Mouse (Mus musculus): ENCODE data around the gene Dusp13. TPM values are rescaled to one million over a fixed set of nuclear protein-coding genes. Genes with fewer than 3 reads are reported as not detected.

Gene Dusp13
- not detected in 2 replicates for polyA plus RNA-seq (2014; fragmentation: Nextera tagmentation; extraction: Ambion mirVana)

DNA sequence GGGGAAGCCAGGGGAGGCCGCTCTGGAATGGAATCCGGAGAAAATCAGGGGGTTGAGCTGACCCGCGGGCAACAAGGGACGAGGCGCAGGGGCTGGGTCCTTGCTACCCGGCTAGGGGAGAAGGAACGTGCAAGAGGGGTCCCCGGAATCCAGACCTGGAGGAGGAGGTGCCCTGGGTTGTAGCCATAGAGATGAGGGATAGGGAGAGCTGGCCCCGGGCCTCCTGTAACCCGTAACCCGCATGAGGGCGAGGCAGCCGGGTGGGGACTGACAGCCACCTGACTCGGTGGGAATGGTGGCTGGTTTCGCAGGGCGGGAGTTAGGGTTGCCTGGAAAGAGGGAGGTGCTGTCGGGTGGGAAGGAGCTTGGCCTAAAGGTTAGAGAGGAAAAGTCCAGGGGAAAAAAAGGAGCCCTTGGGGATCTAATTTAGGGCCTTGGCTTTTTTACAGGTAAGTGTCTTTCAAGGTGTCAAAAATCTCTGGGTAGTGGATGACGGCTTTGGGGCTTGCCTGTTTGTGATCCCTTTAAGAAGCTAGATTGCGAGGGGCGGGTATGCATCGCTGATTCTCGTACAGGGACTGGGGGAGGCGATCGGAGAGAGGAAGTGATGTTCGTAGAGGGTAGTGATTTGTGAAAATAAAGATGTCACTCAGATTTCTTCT lies at the start of gene Dusp13:
Gene Dusp13 (minus strand): TSS at position 301 of the 662 bp plus-strand sequence.
- peak within 1 kb of the TSS; percentile 81 for H3K9ac ChIP-seq (ENCODE audit: low read length)
- H3K4me2 ChIP-seq (ENCODE audit: low read length): peak within 1 kb of the TSS; percentile 70
- 0% methylated on average over 26 of the region's 26 CpGs for WGBS
- DNase-seq (ENCODE audit: low spot score) (peak; percentile 78), ATAC-seq (peak; percentile 75)
- no peaks in the 10 kb centered on the region for H3K36me3 ChIP-seq (ENCODE audit: control insufficient read depth, insufficient read depth, low read length)
- H3K4me3 ChIP-seq (ENCODE audit: low read depth, low read length): peak within 1 kb of the TSS; percentile 88
- peak within 1 kb of the TSS; percentile 81 for H3K27ac ChIP-seq (ENCODE audit: low read depth, low read length)
- H3K4me1 ChIP-seq (ENCODE audit: control insufficient read depth, insufficient read depth, low read length): peaks cover 7% of the 10 kb centered on the region; the same call in 1 of the 2 replicates
- no peaks in the 10 kb centered on the region for H3K9me3 ChIP-seq (replicated peaks; ENCODE audit: control insufficient read depth, low read length)
- no peaks in the 10 kb centered on the region for H3K27me3 ChIP-seq (replicated peaks; ENCODE audit: control insufficient read depth, insufficient read depth, low read length)

- 97% methylated on average over 4 of the region's 4 CpGs for WGBS
- H3K27ac ChIP-seq (ENCODE audit: low read depth, low read length): no peak overlapping the region
- no peak overlapping the region for H3K4me3 ChIP-seq (ENCODE audit: low read depth, low read length)
- H3K4me1 ChIP-seq (ENCODE audit: control insufficient read depth, insufficient read depth, low read length): no peaks in the 10 kb centered on the region
- H3K27me3 ChIP-seq (replicated peaks; ENCODE audit: control insufficient read depth, insufficient read depth, low read length): no peaks in the 10 kb centered on the region
- H3K9ac ChIP-seq (ENCODE audit: low read length): no peak overlapping the region
- no peaks in the 10 kb centered on the region for H3K9me3 ChIP-seq (replicated peaks; ENCODE audit: control insufficient read depth, low read length)
- H3K4me2 ChIP-seq (ENCODE audit: low read length): no peak overlapping the region
- peaks cover 8% of the 10 kb centered on the region; the same call in 1 of the 2 replicates for H3K36me3 ChIP-seq (ENCODE audit: control insufficient read depth, insufficient read depth, low read length)
- ATAC-seq (no peak), DNase-seq (ENCODE audit: low spot score) (no peak)
These were observed 49.7 kb upstream of the Dusp13 start for GRCm38 (mm10) chr14:21800641-21801040.

GRCm38 (mm10) chr14:21792250-21792649 lies 41.3 kb upstream of the Dusp13 start:
- Histone ChIP-seq H3K27me3 (replicated peaks; ENCODE audit: control insufficient read depth, insufficient read depth, low read length) (no peaks in the 10 kb centered on the region), H3K4me2 (ENCODE audit: low read length) (no peak overlapping the region), H3K27ac (ENCODE audit: low read depth, low read length) (no peak overlapping the region), H3K9me3 (replicated peaks; ENCODE audit: control insufficient read depth, low read length) (no peaks in the 10 kb centered on the region), H3K9ac (ENCODE audit: low read length) (no peak overlapping the region), H3K36me3 (ENCODE audit: control insufficient read depth, insufficient read depth, low read length) (peaks cover 31% of the 10 kb centered on the region), H3K4me3 (ENCODE audit: low read depth, low read length) (no peak overlapping the region), H3K4me1 (ENCODE audit: control insufficient read depth, insufficient read depth, low read length) (no peaks in the 10 kb centered on the region)
- DNase-seq (ENCODE audit: low spot score) (no peak), ATAC-seq (no peak)
- WGBS: 95% methylated on average over 6 of the region's 6 CpGs

- H3K9me3 ChIP-seq (replicated peaks; ENCODE audit: control insufficient read depth, low read length): no peaks in the 10 kb centered on the region
- H3K4me1 ChIP-seq (ENCODE audit: control insufficient read depth, insufficient read depth, low read length): peaks cover under 1% of the 10 kb centered on the region; the same call in 1 of the 2 replicates
- ATAC-seq (no peak), DNase-seq (ENCODE audit: low spot score) (no peak)
- H3K27me3 ChIP-seq (replicated peaks; ENCODE audit: control insufficient read depth, insufficient read depth, low read length): no peaks in the 10 kb centered on the region
- no peak overlapping the region for H3K4me2 ChIP-seq (ENCODE audit: low read length)
- H3K4me3 ChIP-seq (ENCODE audit: low read depth, low read length): no peak overlapping the region
- H3K27ac ChIP-seq (ENCODE audit: low read depth, low read length): no peak overlapping the region
- no peak overlapping the region for H3K9ac ChIP-seq (ENCODE audit: low read length)
- H3K36me3 ChIP-seq (ENCODE audit: control insufficient read depth, insufficient read depth, low read length): peaks cover 31% of the 10 kb centered on the region
- 97% methylated on average over 4 of the region's 4 CpGs for WGBS
These were observed 40.7 kb upstream of the Dusp13 start for GRCm38 (mm10) chr14:21791722-21792121.

DNA sequence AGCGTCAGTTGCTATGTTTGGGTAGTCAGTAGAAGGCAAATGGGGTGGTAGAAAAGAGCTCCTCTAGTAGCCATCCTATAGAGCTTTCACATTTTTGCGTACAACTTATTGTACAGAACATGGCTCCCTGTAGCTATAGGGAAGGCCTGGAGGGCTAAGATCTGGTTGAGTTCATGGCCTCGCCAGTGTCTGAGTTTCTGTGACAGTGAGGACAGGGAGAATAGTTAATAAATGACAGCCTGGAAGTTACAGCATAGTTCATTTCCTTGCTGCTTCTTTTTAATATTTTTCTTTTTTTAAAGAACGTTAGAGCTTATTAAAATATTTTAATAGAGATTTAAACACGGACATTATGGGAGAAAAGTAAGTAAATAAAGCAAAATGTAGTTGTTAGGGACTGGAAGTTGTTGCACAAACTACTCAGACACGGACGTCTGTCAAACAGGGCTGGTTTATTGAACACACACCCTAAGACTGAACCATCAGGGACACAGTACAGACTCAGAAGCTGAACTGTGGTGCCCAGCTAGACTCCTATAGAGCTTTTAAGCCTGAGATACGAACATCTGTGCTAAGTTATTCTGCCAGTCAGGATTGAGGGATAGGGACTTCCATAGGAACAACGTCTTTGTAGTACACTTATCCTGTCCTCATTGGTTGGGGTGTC lies 39.7 kb upstream of the Dusp13 start:
- ATAC-seq: no peak
- H3K9ac ChIP-seq (ENCODE audit: low read length): no peak overlapping the region
- peaks cover 3% of the 10 kb centered on the region; the same call in 1 of the 2 replicates for H3K4me1 ChIP-seq (ENCODE audit: control insufficient read depth, insufficient read depth, low read length)
- H3K27ac ChIP-seq (ENCODE audit: low read depth, low read length): no peak overlapping the region
- H3K4me2 ChIP-seq (ENCODE audit: low read length): no peak overlapping the region
- no peaks in the 10 kb centered on the region for H3K9me3 ChIP-seq (replicated peaks; ENCODE audit: control insufficient read depth, low read length)
- peaks cover 35% of the 10 kb centered on the region for H3K36me3 ChIP-seq (ENCODE audit: control insufficient read depth, insufficient read depth, low read length)
- 92% methylated on average over 9 of the region's 9 CpGs for WGBS
- DNase-seq (ENCODE audit: low spot score): no peak
- no peak overlapping the region for H3K4me3 ChIP-seq (ENCODE audit: low read depth, low read length)
- H3K27me3 ChIP-seq (replicated peaks; ENCODE audit: control insufficient read depth, insufficient read depth, low read length): no peaks in the 10 kb centered on the region

DNA sequence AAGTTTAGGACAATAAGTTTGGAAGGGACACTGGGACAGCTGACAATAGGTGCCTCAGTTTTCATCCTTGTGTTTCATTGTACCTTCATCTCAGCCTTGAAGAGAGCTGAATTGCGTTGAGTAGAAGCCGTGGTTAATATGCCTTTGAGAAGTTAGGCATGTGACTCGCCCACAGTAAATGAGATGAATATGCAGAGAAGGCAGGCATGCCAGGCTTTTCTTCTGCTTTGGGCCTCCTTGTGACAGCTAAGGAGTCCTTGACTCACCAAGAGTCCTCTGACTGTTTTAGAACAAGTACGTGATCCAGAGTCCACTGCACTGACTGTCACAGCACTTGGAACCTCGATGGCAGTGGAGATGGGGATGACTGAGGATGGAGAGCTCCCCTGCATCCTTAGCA lies 37.1 kb upstream of the Dusp13 start:
- H3K9ac ChIP-seq (ENCODE audit: low read length): no peak overlapping the region
- DNase-seq (ENCODE audit: low spot score): no peak
- no peak overlapping the region for H3K27ac ChIP-seq (ENCODE audit: low read depth, low read length)
- H3K9me3 ChIP-seq (replicated peaks; ENCODE audit: control insufficient read depth, low read length): no peaks in the 10 kb centered on the region
- peaks cover 33% of the 10 kb centered on the region for H3K36me3 ChIP-seq (ENCODE audit: control insufficient read depth, insufficient read depth, low read length)
- peaks cover 3% of the 10 kb centered on the region; the same call in 1 of the 2 replicates for H3K4me1 ChIP-seq (ENCODE audit: control insufficient read depth, insufficient read depth, low read length)
- no peak overlapping the region for H3K4me3 ChIP-seq (ENCODE audit: low read depth, low read length)
- ATAC-seq: no peak
- 90% methylated on average over 5 of the region's 5 CpGs for whole genome bisulfite sequencing
- no peak overlapping the region for H3K4me2 ChIP-seq (ENCODE audit: low read length)
- no peaks in the 10 kb centered on the region for H3K27me3 ChIP-seq (replicated peaks; ENCODE audit: control insufficient read depth, insufficient read depth, low read length)

GRCm38 (mm10) chr14:21787374-21787773 lies 36.4 kb upstream of the Dusp13 start:
- Histone ChIP-seq H3K27ac (ENCODE audit: low read depth, low read length) (no peak overlapping the region), H3K9ac (ENCODE audit: low read length) (no peak overlapping the region), H3K4me1 (ENCODE audit: control insufficient read depth, insufficient read depth, low read length) (peaks cover 3% of the 10 kb centered on the region; the same call in 1 of the 2 replicates), H3K27me3 (replicated peaks; ENCODE audit: control insufficient read depth, insufficient read depth, low read length) (no peaks in the 10 kb centered on the region), H3K9me3 (replicated peaks; ENCODE audit: control insufficient read depth, low read length) (no peaks in the 10 kb centered on the region), H3K4me2 (ENCODE audit: low read length) (no peak overlapping the region), H3K36me3 (ENCODE audit: control insufficient read depth, insufficient read depth, low read length) (peaks cover 28% of the 10 kb centered on the region), H3K4me3 (ENCODE audit: low read depth, low read length) (no peak overlapping the region)
- WGBS: 85% methylated on average over 3 of the region's 3 CpGs
- DNase-seq (ENCODE audit: low spot score) (no peak), ATAC-seq (no peak)

- ATAC-seq: 0 out of 2 replicates have a peak, but pooled peaks have one; percentile 23
- no peak overlapping the region for H3K9ac ChIP-seq (ENCODE audit: low read length)
These were observed 35.5 kb upstream of the Dusp13 start for GRCm38 (mm10) chr14:21786500-21786899.

GRCm38 (mm10) chr14:21776201-21776600 lies 25.2 kb upstream of the Dusp13 start:
- H3K4me1 ChIP-seq (ENCODE audit: control insufficient read depth, insufficient read depth, low read length): no peaks in the 10 kb centered on the region
- H3K4me3 ChIP-seq (ENCODE audit: low read depth, low read length): no peak overlapping the region
- 95% methylated on average over 4 of the region's 4 CpGs for WGBS
- H3K36me3 ChIP-seq (ENCODE audit: control insufficient read depth, insufficient read depth, low read length): peaks cover 19% of the 10 kb centered on the region; the same call in 1 of the 2 replicates
- H3K9me3 ChIP-seq (replicated peaks; ENCODE audit: control insufficient read depth, low read length): no peaks in the 10 kb centered on the region
- no peak overlapping the region for H3K27ac ChIP-seq (ENCODE audit: low read depth, low read length)
- DNase-seq (ENCODE audit: low spot score) (no peak), ATAC-seq (no peak)
- H3K27me3 ChIP-seq (replicated peaks; ENCODE audit: control insufficient read depth, insufficient read depth, low read length): no peaks in the 10 kb centered on the region
- no peak overlapping the region for H3K9ac ChIP-seq (ENCODE audit: low read length)
- no peak overlapping the region for H3K4me2 ChIP-seq (ENCODE audit: low read length)

More at GRCm38 (mm10) chr14:21786500-21786899, 35.5 kb upstream of the Dusp13 start:
- no peaks in the 10 kb centered on the region for H3K27me3 ChIP-seq (replicated peaks; ENCODE audit: control insufficient read depth, insufficient read depth, low read length)
- no peaks in the 10 kb centered on the region for H3K9me3 ChIP-seq (replicated peaks; ENCODE audit: control insufficient read depth, low read length)
- no peak overlapping the region for H3K27ac ChIP-seq (ENCODE audit: low read depth, low read length)
- H3K4me2 ChIP-seq (ENCODE audit: low read length): no peak overlapping the region
- WGBS: 40% methylated on average over 4 of the region's 4 CpGs
- DNase-seq (ENCODE audit: low spot score): peak; percentile 65
- peaks cover 3% of the 10 kb centered on the region; the same call in 1 of the 2 replicates for H3K4me1 ChIP-seq (ENCODE audit: control insufficient read depth, insufficient read depth, low read length)
- no peak overlapping the region for H3K4me3 ChIP-seq (ENCODE audit: low read depth, low read length)
- peaks cover 27% of the 10 kb centered on the region for H3K36me3 ChIP-seq (ENCODE audit: control insufficient read depth, insufficient read depth, low read length)

Data from forebrain, embryonic 14.5 days (tissue).